Mouse (Mus musculus) left cerebral cortex, adult 2 months (tissue): ENCODE data around the gene Nav3. TPM values are rescaled to one million over a fixed set of nuclear protein-coding genes. Genes with fewer than 3 reads are reported as not detected.
"Not testable (repeated sequence)": the region's sequence is repeated elsewhere in the genome, so short reads cannot be mapped to it uniquely, and the experiment has no call there.

Experiments used
- DNase-seq, 2 experiments: peaks; one replicate each; pipeline ENCODE4 v3.0.0; 2021 to 2022; ENCODE audit warnings: low spot score in 2 of 2, mixed read lengths in 1 of 2; ENCODE audit errors: extremely low spot score in 1 of 2
- H3K27ac ChIP-seq: fragments of 200-600 bp; 2 replicates; pipeline ENCODE4 v1.8.1; 2022
- H3K4me3 ChIP-seq: fragments of 200-600 bp; 2 replicates; pipeline ENCODE4 v1.8.1; 2022
- CTCF ChIP-seq: fragments of 200-600 bp; IDR thresholded peaks from 2 replicates; pipeline ENCODE4 v1.8.1; 2022; ENCODE audit warnings: antibody characterized with exemption, mild to moderate bottlenecking, moderate library complexity
- intact Hi-C: fragments of 180-260 bp; cut with DNase I; formaldehyde crosslinking; loops from one replicate; pipeline ENCODE4 v1.15.1; 2025
- total RNA-seq, 2 experiments: library from RNA; stranded (reverse); gene quantifications; 2 replicates each; pipeline ENCODE4 v1.2.3; 2021

Nav3 gene
- total RNA-seq, 2 experiments from 2014 or later, result 116 to 136 TPM

DNA sequence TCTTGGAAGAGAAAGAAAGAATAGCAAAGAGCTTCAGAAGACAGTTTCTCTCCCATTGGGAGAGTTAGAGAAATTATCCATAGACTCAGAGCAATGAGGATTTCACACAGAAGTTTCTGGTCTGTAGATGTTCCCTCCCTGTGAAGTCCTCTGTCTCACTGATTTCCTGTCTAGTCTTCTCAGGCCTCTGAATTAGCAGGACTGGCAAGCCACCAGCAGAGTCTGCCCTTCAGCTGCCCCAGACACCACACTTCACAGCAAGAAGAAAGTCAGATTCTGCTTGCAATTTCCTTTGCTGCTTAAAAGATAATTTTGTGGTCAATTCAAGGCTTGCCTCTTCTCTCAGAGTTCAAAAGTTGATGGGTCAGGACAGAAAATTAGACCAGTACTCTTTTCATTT lies 361.6 kb downstream of the Nav3 start:
- DNase-seq, result no peak
- no peak overlapping the region; the same call in 1 of the 2 replicates for H3K27ac ChIP-seq
- no peak for TF ChIP-seq CTCF
- intact Hi-C loops, result no loop called here
- no peak overlapping the region for H3K4me3 ChIP-seq

GRCm38 (mm10) chr10:110088444-110089061 lies 367.5 kb downstream of the Nav3 start:
- no peak for TF ChIP-seq CTCF
- no peak overlapping the region for H3K27ac ChIP-seq
- H3K4me3 ChIP-seq, result no peak overlapping the region
- intact Hi-C loops, result no loop called here
- no peak for DNase-seq

DNA sequence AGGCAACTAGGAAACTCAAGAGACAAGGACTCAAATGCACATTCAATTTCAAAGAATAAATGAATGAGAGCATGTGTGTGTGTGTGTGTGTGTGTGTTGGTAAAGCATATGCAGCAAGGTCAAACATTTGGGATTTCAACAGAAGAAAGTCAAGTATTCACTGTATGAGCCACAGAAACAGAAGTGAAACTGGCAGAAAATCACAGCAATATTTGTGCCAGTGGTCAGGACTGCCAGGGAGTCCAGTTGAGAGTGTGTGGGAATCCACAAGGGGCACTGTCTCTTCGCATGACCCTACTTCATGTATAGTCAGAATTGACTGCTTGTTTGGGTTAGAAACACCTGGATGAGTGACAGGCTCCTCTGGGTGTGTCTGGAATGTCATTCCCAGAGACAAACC lies 370.1 kb downstream of the Nav3 start:
- intact Hi-C loops, result loop anchor here (1.0 kb wide), 1 partner anchor 165 kb away; no protein-coding TSS in a partner anchor

GRCm38 (mm10) chr10:110085156-110085555 lies 370.8 kb downstream of the Nav3 start:
- TF ChIP-seq CTCF, result peak; percentile 83
- intact Hi-C loops, result loop anchor here (1.0 kb wide), 1 partner anchor 164 kb away; no protein-coding TSS in a partner anchor
- H3K4me3 ChIP-seq, result no peak overlapping the region
- peak; percentile 20 to 65 for DNase-seq
- H3K27ac ChIP-seq, result no peak overlapping the region

More for the DNA sequence above, 370.1 kb downstream of the Nav3 start:
- Histone ChIP-seq H3K4me3 (no peak overlapping the region), H3K27ac (no peak overlapping the region)
- TF ChIP-seq CTCF, result no peak; the same call in 1 of the 2 replicates
- DNase-seq, result no peak

DNA sequence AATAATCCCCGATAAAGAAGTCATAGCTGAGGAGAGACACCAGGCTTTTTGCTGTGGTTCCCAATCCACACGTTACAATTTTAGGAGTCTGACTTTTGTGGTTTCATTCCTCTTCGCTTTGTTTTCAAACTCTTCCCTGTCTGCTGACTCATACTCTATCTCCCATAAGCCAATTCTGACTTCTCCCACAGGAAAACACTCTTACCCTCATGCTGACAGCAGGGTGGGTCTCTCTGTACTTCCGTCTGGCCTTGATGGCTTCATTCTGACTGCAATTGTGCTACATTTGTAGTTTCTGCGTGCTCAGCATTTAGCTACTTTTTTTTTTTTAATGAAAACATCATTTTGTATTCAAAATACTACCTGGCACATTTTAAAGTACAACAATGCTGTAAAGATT lies 379.4 kb downstream of the Nav3 start:
- TF ChIP-seq CTCF, result no peak
- DNase-seq, result no peak
- Histone ChIP-seq H3K4me3 (no peak overlapping the region), H3K27ac (no peak overlapping the region)
- intact Hi-C loops, result no loop called here

DNA sequence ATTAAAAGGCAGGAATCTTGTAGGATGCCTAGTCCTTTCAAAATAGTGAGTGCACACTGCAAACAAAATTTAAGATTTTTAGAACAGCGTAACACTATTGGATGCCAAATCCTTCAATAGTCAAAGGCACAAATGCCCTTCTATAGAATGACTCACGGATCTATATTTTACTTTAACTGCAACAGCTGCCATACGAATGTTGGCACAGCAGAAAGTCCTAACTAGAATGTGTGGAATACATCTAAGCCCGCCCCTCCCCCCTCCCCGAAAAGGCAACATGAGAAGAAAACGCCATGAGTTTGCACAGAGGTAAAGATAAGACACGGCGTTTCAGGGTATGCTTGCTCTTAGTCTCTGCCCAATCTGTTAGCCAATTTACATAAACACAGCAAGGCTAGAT lies 383.6 kb downstream of the Nav3 start:
- intact Hi-C loops, result loop anchor here (5.0 kb wide), 1 partner anchor 90 kb away; no protein-coding TSS in a partner anchor
- DNase-seq, result no peak
- Histone ChIP-seq H3K27ac (no peak overlapping the region), H3K4me3 (no peak overlapping the region)
- TF ChIP-seq CTCF, result no peak

- Histone ChIP-seq H3K4me3 (no peak overlapping the region), H3K27ac (no peak overlapping the region)
- no peak for DNase-seq
- TF ChIP-seq CTCF, result no peak
- intact Hi-C loops, result no loop called here
These were observed 394.8 kb downstream of the Nav3 start for GRCm38 (mm10) chr10:110061166-110061565.

GRCm38 (mm10) chr10:110037547-110037946 lies 418.5 kb downstream of the Nav3 start:
- intact Hi-C loops, result no loop called here
- TF ChIP-seq CTCF, result no peak
- Histone ChIP-seq H3K4me3 (no peak overlapping the region), H3K27ac (no peak overlapping the region)
- DNase-seq, result no peak

GRCm38 (mm10) chr10:110034582-110035099 lies 421.4 kb downstream of the Nav3 start:
- TF ChIP-seq CTCF, result no peak
- intact Hi-C loops, result no loop called here
- DNase-seq, result no peak
- H3K27ac ChIP-seq, result no peak overlapping the region
- no peak overlapping the region for H3K4me3 ChIP-seq

GRCm38 (mm10) chr10:110024897-110025296 lies 431.1 kb downstream of the Nav3 start:
- intact Hi-C loops, H3K27ac ChIP-seq: not testable (repeated sequence)

GRCm38 (mm10) chr10:110022100-110022499 lies 433.9 kb downstream of the Nav3 start:
- Histone ChIP-seq H3K27ac (no peak overlapping the region), H3K4me3 (no peak overlapping the region)
- intact Hi-C loops, result no loop called here
- TF ChIP-seq CTCF, result no peak
- no peak for DNase-seq

More at GRCm38 (mm10) chr10:110024897-110025296, 431.1 kb downstream of the Nav3 start:
- DNase-seq, H3K4me3 ChIP-seq: not testable (repeated sequence)

GRCm38 (mm10) chr10:110019266-110019866 lies 436.6 kb downstream of the Nav3 start:
- DNase-seq, result no peak
- Histone ChIP-seq H3K4me3 (no peak overlapping the region), H3K27ac (no peak overlapping the region)
- no peak for TF ChIP-seq CTCF
- intact Hi-C loops, result no loop called here

DNA sequence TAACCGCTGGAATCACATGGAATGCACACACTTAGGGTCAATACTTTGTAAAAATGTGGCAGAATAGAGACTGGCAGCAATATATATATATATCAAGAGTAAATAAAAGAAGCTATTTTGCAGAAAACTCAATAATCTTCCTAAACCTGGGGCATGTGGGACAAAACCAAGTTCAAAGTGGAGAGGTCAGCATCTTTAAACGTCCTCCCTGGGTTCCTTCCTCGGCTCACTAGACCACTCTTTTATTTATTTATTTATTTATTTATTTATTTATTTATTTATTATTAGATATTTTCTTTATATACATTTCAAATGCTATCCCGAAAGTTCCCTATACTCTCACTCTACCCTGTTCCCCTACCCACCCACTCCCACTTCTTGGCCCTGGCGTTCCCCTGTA lies 454.7 kb downstream of the Nav3 start:
- intact Hi-C loops, H3K4me3 ChIP-seq, DNase-seq, H3K27ac ChIP-seq: not testable (repeated sequence)
